Mouse (Mus musculus) midbrain, embryonic 14.5 days (tissue): ENCODE measurements around the gene Lhfpl5. TPM values are rescaled to one million over a fixed set of nuclear protein-coding genes. Genes with fewer than 3 reads are reported as not detected.

Experiments used
- ATAC-seq: fragments of 200-750 bp; cut with Nextera tagmentation; 2 replicates; pipeline ENCODE4 v1.8.0; 2017; ENCODE audit warnings: moderate number of reproducible peaks, moderate library complexity; ENCODE audit not compliant: low FRiP score, low TSS enrichment
- DNase-seq: peaks from one replicate; pipeline ENCODE4 v3.0.0-alpha.2; 2015
- H3K27ac ChIP-seq: fragments of 300-500 bp; sonication (generic); replicated peaks from 2 replicates; pipeline ENCODE4 v1.5.1; 2014; ENCODE audit warnings: mild to moderate bottlenecking, low read depth, low read length, moderate library complexity
- H3K27me3 ChIP-seq: fragments of 300-500 bp; sonication (generic); 2 replicates; pipeline ENCODE4 v1.6.1; 2014; ENCODE audit warnings: low read length, control low read depth, mixed read lengths; ENCODE audit not compliant: control insufficient read depth, insufficient read depth
- H3K36me3 ChIP-seq: fragments of 300-500 bp; sonication (generic); 2 replicates; pipeline ENCODE4 v1.6.1; 2014; ENCODE audit warnings: low read length, control low read depth; ENCODE audit not compliant: control insufficient read depth, insufficient read depth
- H3K4me1 ChIP-seq: fragments of 300-500 bp; sonication (generic); 2 replicates; pipeline ENCODE4 v1.6.1; 2014; ENCODE audit warnings: mild to moderate bottlenecking, antibody characterized with exemption, low read length, control low read depth; ENCODE audit not compliant: control insufficient read depth, insufficient read depth
- H3K4me2 ChIP-seq: fragments of 300-500 bp; sonication (generic); 2 replicates; pipeline ENCODE4 v1.6.1; 2014; ENCODE audit warnings: mild to moderate bottlenecking, low read length, moderate library complexity
- H3K4me3 ChIP-seq: fragments of 300-500 bp; sonication (generic); replicated peaks from 2 replicates; pipeline ENCODE4 v1.5.1; 2014; ENCODE audit warnings: low read depth, low read length
- H3K9ac ChIP-seq: fragments of 300-500 bp; sonication (generic); replicated peaks from 2 replicates; pipeline ENCODE4 v1.6.1; 2014; ENCODE audit warnings: mild to moderate bottlenecking, low read length, moderate library complexity
- H3K9me3 ChIP-seq: fragments of 300-500 bp; sonication (generic); 2 replicates; pipeline ENCODE4 v1.6.1; 2016; ENCODE audit warnings: low read length, control low read depth, mixed read lengths; ENCODE audit not compliant: control insufficient read depth
- WGBS: fragments of 180-500 bp; shearing (Covaris S2); extraction: QIAGEN DNeasy Blood & Tissue Kit; methylation state at CpG from one replicate; pipeline ENCODE4 v1.1.7; 2014; 5-methylcytosine and 5-hydroxymethylcytosine counted together
- polyA plus RNA-seq: library from polyadenylated mRNA; unstranded; fragments of >200 nt; fragmentation: Nextera tagmentation; extraction: Ambion mirVana; gene quantifications from 2 replicates; pipeline ENCODE4 v1.2.1, GENCODE M21; 2014

The Lhfpl5 gene
- polyA plus RNA-seq, result 7.1 and 11.0 TPM in 2 replicates

DNA sequence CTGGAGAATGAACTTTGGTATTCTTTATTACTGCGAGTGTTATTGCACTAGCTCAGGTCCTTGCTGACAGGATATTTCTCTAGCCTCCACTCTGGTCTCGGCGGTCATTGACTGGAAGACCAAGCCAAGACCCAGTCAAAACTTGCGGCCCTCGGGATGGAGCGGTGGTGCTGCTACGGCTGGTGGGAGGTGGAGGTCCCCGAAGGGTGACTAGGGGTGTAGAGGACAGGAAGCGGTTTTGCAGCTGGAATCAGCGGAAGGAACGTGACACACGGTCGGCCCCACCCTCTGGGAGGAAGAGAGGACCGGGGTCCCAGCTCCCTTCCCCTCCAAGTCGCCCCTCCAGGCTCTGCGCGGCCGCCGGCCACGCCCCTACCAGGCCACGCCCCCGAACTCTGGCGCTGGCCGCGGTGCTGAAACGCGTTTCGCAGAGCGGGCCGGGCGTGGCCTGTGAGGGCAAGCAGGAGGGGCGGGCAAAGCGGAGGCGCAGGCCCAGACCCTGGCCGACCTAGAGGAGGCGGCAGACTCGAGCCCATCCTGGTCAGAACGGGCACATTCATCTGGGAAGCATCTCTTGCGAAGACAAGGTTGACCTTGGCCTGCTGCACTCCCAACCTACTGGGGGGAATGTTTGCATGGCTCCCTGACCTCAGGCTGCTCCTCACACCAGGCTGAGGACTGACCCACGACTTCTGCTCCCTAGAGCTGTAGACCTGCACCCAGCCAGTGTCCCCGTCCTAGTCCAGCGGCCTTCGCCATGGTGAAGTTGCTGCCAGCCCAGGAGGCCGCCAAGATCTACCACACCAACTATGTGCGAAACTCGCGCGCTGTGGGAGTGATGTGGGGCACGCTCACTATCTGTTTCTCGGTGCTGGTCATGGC, at the start of gene Lhfpl5:
TSS of gene Lhfpl5 (plus strand) at position 398 of the 882 bp plus-strand sequence.
- no peak within 1 kb of the TSS for H3K27ac ChIP-seq
- peak; percentile 81 for DNase-seq
- peak within 1 kb of the TSS; percentile 53; the same call in 1 of the 2 replicates for H3K9ac ChIP-seq
- H3K4me3 ChIP-seq, result peak within 1 kb of the TSS; percentile 39
- no peaks in the 10 kb centered on the region for H3K36me3 ChIP-seq
- ATAC-seq, result peak; percentile 62; the same call in 1 of the 2 replicates
- WGBS, result 16% methylated on average over 49 of the region's 50 CpGs
- H3K4me2 ChIP-seq, result peak within 1 kb of the TSS; percentile 67
- no peaks in the 10 kb centered on the region for H3K9me3 ChIP-seq
- H3K27me3 ChIP-seq, result no peaks in the 10 kb centered on the region
- peaks cover 9% of the 10 kb centered on the region for H3K4me1 ChIP-seq

DNA sequence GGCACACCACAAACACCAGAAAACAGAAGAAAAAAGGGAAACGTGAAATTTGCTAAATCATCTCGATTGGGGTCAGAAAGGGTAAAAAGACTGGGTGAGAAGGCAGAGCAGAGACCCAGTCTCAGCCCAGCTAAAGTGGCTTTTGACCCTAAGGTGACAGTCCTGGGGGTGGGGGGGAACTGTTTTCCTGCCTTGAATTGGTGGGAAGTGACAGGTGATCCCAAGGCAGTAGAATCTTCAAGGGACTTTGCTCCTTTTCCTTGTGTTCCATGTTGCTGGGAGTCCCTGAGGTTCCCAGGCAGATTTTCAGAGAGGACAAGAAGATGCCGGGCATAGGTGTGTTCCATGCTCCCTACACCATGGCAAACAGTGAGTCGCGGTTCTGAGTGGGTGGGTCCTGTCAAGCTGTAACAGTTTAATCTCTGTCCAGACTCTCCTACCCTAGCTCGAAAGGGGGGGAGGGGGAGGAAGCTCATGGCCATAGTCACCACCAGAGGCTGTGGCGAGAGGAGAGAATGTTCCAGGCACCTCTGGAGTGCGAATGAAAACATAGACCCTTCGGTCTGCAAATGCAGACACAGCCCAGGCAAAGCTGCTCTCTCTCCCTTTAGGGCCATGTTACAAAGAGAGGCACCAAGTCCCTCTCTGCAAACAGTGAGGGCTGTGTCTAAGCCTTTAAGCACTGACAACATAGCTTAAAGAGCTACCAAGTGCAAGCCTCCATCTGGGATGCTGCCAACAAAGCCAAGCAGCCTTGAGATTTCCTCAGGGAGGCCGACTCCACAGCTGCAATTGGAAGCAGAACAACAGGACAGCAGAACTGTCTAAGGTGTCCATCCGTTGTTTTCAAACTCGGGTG, 48.0 kb upstream of the Lhfpl5 start:
- peak overlapping the region; percentile 32 for H3K4me2 ChIP-seq
- peaks cover 4% of the 10 kb centered on the region; the same call in 1 of the 2 replicates for H3K4me1 ChIP-seq
- H3K9me3 ChIP-seq, result no peaks in the 10 kb centered on the region
- no peak for ATAC-seq
- no peak for DNase-seq
- no peak overlapping the region; the same call in 1 of the 2 replicates for H3K27ac ChIP-seq
- H3K27me3 ChIP-seq, result no peaks in the 10 kb centered on the region; the same call in 1 of the 2 replicates
- no peak overlapping the region; the same call in 1 of the 2 replicates for H3K9ac ChIP-seq
- H3K4me3 ChIP-seq, result no peak overlapping the region
- H3K36me3 ChIP-seq, result no peaks in the 10 kb centered on the region
- 44% methylated on average over 12 of the region's 12 CpGs for WGBS

DNA sequence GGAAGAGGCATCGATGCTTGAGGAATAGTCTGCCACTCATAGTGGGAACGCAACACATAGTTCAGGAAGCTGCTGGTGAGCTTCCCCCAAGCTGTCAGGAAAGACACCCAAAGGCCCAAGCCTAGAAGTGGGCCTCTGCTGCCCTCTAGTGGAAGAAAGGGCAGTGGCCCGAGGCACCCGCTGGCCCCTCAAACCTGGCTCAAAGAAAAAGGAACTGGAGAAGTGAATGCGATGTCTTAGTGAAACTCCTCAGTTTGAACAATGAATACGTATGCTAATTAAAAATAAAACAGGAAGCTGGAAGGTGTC, 47.4 kb upstream of the Lhfpl5 start:
- Histone ChIP-seq H3K9me3 (no peaks in the 10 kb centered on the region), H3K27ac (no peak overlapping the region; the same call in 1 of the 2 replicates), H3K4me1 (peaks cover 4% of the 10 kb centered on the region; the same call in 1 of the 2 replicates), H3K4me3 (no peak overlapping the region), H3K36me3 (no peaks in the 10 kb centered on the region), H3K4me2 (peak overlapping the region; percentile 32), H3K27me3 (no peaks in the 10 kb centered on the region; the same call in 1 of the 2 replicates), H3K9ac (no peak overlapping the region)
- ATAC-seq (peak; percentile 70; the same call in 1 of the 2 replicates), DNase-seq (peak; percentile 95)
- 3% methylated on average over 6 of the region's 6 CpGs for WGBS

DNA sequence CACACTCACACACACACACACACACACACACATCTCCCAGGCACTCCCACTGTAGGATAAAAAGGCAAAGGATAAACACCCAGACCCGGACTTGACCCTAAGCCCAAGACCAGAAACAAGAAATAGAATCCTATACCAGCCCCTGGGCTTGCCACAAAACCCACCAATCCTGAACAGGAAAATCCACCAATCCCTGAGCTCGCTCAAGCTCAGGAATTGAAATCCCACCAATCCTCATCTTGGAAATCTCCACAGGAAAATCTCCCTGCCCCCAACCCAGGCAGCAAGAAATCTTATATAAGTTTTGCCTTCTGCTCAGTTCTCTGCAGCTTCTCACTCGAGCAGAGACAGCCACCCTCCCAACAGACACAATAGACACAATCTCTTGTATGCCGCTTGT, 46.3 kb upstream of the Lhfpl5 start:
- DNase-seq (no peak), ATAC-seq (no peak)
- H3K4me2 ChIP-seq, result no peak overlapping the region
- H3K27me3 ChIP-seq, result no peaks in the 10 kb centered on the region
- WGBS, result 73% methylated on average over 4 of the region's 4 CpGs
- no peak overlapping the region for H3K4me3 ChIP-seq
- no peak overlapping the region for H3K9ac ChIP-seq
- no peaks in the 10 kb centered on the region for H3K9me3 ChIP-seq
- no peaks in the 10 kb centered on the region for H3K36me3 ChIP-seq
- no peak overlapping the region for H3K27ac ChIP-seq
- H3K4me1 ChIP-seq, result 0 out of 2 replicates have a peak, but pooled peaks cover 4% of the 10 kb centered on the region

DNA sequence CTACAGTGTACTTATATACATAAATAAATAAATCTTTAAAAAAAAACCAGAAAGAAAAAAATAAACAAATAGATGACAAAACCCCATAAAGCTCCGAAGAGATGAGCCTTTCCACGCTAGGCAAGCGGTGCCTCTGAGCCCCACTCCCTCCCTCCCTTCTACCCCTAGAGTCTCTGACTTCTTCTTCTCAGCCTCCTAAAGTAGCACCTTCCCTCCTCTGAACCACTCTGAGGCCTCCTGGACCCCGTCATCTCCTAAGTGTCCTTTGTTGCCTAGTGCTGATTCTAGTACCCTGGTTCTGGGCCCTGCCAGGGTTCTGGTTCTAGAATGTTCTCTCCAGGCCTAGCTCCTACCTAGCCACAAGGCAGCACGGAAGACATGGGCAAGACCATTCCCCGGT, 44.9 kb upstream of the Lhfpl5 start, which contains the start of gene Armc12:
TSS of gene Armc12 (plus strand) at position 301 of the 400 bp plus-strand sequence.
- 0 out of 2 replicates have a peak, but pooled peaks cover 4% of the 10 kb centered on the region for H3K4me1 ChIP-seq
- H3K9me3 ChIP-seq, result no peaks in the 10 kb centered on the region
- DNase-seq, result no peak
- no peaks in the 10 kb centered on the region for H3K27me3 ChIP-seq
- H3K36me3 ChIP-seq, result no peaks in the 10 kb centered on the region
- H3K9ac ChIP-seq, result no peak within 1 kb of the TSS
- H3K4me2 ChIP-seq, result no peak within 1 kb of the TSS
- ATAC-seq, result no peak
- no peak within 1 kb of the TSS for H3K4me3 ChIP-seq
- WGBS, result 83% methylated on average over 6 of the region's 6 CpGs
- no peak within 1 kb of the TSS for H3K27ac ChIP-seq

DNA sequence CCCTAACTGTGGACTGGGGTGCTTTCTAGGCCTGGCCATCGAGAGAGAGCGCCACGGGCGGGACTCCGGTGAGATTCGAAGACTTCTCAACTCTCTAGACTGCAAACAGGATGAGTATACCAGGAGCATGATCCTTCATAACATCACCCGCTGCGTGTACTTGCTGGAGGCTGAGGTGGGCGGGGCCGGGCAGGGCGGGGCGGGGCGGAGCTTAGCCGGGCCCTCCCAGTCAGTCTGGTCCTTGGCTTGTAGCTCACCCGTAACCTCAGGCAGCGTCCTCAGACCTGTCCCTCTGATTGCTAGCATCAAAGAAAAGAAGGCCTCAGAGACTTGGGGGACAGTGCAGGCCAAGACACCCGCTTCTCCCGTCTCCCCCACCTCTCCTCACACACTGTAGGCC, 43.5 kb upstream of the Lhfpl5 start:
- ATAC-seq (no peak), DNase-seq (no peak)
- Histone ChIP-seq H3K27me3 (no peaks in the 10 kb centered on the region), H3K4me1 (0 out of 2 replicates have a peak, but pooled peaks cover 4% of the 10 kb centered on the region), H3K9ac (no peak overlapping the region), H3K9me3 (no peaks in the 10 kb centered on the region), H3K36me3 (no peaks in the 10 kb centered on the region), H3K27ac (no peak overlapping the region), H3K4me2 (peak overlapping the region; percentile 15; the same call in 1 of the 2 replicates), H3K4me3 (no peak overlapping the region)
- 11% methylated on average over 18 of the region's 18 CpGs for WGBS

DNA sequence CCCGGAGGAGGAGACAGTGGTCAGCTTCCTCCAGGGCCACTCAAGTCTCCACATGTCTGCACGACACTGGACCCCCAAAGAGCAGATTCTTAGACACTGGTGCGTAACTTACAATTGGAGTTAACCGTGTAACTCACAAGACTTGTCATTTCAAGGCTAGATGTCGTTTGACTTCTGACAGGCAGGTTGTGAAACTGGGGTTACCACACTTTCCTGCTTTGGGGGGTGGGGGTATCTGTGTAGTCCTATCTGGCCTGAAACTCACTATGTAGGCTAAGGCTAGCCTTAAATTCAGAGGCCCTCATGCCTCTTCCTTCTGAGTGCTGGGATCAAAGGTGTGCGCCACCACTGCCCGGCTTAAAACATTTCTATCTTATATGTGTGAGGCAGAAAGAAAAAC, 42.9 kb upstream of the Lhfpl5 start:
- Histone ChIP-seq H3K4me3 (no peak overlapping the region), H3K27ac (no peak overlapping the region), H3K4me2 (no peak overlapping the region), H3K27me3 (no peaks in the 10 kb centered on the region), H3K9me3 (no peaks in the 10 kb centered on the region), H3K4me1 (0 out of 2 replicates have a peak, but pooled peaks cover 2% of the 10 kb centered on the region), H3K36me3 (no peaks in the 10 kb centered on the region), H3K9ac (no peak overlapping the region)
- DNase-seq, result no peak
- WGBS, result 87% methylated on average over 7 of the region's 7 CpGs
- no peak for ATAC-seq

DNA sequence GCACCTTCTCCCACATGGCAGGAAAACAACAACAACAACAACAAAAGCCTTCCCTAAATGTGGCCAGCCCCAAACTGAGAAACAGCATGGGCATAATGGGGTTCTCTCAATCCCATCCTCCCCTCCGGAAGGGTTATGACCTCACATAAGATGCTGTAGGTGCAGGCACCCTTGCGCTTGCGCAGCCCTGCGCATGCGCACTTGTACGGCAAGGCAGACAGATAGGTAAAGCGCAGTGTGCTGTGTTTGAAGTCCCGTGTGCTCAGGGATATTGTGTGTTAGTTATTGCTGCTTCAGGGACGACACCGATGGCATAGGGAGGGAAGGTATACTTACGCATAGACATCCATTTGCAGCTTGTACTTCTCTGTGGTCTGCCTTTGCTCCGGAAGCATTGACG, 42.1 kb upstream of the Lhfpl5 start:
- Histone ChIP-seq H3K4me2 (no peak overlapping the region), H3K9ac (no peak overlapping the region), H3K27me3 (no peaks in the 10 kb centered on the region), H3K4me1 (no peaks in the 10 kb centered on the region), H3K36me3 (no peaks in the 10 kb centered on the region), H3K9me3 (no peaks in the 10 kb centered on the region), H3K4me3 (no peak overlapping the region), H3K27ac (no peak overlapping the region)
- DNase-seq (no peak), ATAC-seq (no peak)
- 91% methylated on average over 13 of the region's 13 CpGs for WGBS
